Mouse (Mus musculus) 416B (cell line): Measurements from ENCODE around the gene Ankrd28.

ENCODE experiments used
- DNase-seq: peaks from one replicate; pipeline ENCODE4 v3.0.0; 2011; ENCODE audit warnings: low read depth

The Ankrd28 gene

DNA sequence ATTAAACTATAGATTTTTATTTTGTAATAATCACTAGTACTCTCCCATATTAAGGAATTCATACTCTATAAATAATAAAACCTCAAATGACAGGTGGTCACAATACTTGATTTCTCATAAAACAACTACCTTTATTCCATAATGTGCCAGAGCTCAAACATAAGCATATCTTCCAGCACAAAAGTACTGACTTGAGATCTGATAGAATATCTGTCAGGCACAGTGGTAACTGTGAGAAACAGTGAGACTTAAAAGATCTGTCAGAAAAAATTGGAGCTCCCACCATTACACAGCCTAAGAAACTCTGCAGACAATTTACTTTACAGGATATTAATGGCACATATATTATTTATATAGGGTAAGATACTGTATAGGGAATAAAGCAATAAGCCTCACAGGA lies 114.8 kb downstream of the Ankrd28 start:
- no peak for DNase-seq

GRCm38 (mm10) chr14:31709343-31709742 lies 121.1 kb downstream of the Ankrd28 start:
- DNase-seq, result no peak

- peak; percentile 29 for DNase-seq
Observed at GRCm38 (mm10) chr14:31700376-31700775, 130.1 kb downstream of the Ankrd28 start.

- DNase-seq, result no peak
Observed at GRCm38 (mm10) chr14:31697755-31698154, 132.7 kb downstream of the Ankrd28 start.

GRCm38 (mm10) chr14:31697346-31697745 lies 133.1 kb downstream of the Ankrd28 start:
- DNase-seq, result no peak

DNA sequence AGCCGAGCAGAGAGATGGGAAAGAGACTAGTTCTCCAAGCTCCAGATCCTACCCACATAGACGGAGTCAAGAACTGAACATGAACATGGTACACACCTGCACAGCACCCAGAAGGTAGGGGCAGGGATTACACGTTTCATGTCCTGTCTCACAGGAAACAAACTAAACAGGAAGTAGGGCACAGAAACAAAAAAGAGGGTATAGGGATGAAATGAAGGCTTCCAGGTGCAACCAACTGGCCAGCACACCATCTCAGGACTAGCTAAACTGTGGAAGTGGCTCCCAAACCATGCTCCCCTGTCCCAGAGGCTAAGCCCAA lies 133.5 kb downstream of the Ankrd28 start:
- DNase-seq, result no peak

- no peak for DNase-seq
Observed at GRCm38 (mm10) chr14:31696206-31696984, 134.1 kb downstream of the Ankrd28 start.

GRCm38 (mm10) chr14:31692536-31692935 lies 137.9 kb downstream of the Ankrd28 start:
- DNase-seq, result no peak

- no peak for DNase-seq
Observed at GRCm38 (mm10) chr14:31686231-31686630, 144.2 kb downstream of the Ankrd28 start.

GRCm38 (mm10) chr14:31685680-31686079 lies 144.8 kb downstream of the Ankrd28 start:
- peak; percentile 78 for DNase-seq

GRCm38 (mm10) chr14:31684343-31685040 lies 146.0 kb downstream of the Ankrd28 start:
- DNase-seq, result peak; percentile 69

- peak; percentile 87 for DNase-seq
Observed at GRCm38 (mm10) chr14:31683610-31684009, 146.8 kb downstream of the Ankrd28 start.

GRCm38 (mm10) chr14:31681931-31682555 lies 148.4 kb downstream of the Ankrd28 start:
- DNase-seq, result no peak

- DNase-seq, result no peak
Observed at GRCm38 (mm10) chr14:31681291-31681690, 149.2 kb downstream of the Ankrd28 start.

- peak; percentile 55 for DNase-seq
Observed at GRCm38 (mm10) chr14:31680656-31681055, 149.8 kb downstream of the Ankrd28 start.

DNA sequence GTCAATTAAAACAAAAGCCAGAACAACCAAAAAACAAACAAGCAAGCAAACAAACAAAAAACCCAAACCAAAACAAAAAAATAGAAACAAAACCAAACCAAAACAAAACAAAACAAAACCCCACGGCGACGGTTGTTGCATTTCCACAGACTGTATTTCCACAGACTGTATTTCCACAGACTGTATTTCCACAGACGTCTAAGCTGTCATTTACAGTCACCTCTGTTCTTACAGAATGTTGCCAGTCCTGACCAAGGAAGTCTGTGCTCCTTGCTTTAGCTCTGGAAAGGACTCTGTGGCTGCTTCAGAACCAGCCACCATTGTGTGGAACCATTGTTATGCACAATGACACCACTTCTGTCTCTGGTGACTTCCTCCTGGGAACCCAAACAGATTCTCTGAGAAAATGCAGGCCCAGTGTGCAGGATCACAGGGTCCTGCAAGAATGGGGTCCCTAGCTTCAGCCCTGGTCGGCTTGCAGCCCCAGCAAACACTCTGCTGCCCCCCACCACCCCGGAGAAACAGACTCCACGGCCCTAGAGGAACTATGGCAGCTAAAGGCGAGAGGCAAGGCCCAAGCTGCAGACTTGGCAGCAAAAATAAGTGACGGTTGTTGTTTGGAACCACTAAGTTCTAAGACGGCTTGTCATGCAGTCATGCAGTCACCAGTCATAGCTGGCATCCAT lies 158.7 kb downstream of the Ankrd28 start:
- DNase-seq, result peak; percentile 28

DNA sequence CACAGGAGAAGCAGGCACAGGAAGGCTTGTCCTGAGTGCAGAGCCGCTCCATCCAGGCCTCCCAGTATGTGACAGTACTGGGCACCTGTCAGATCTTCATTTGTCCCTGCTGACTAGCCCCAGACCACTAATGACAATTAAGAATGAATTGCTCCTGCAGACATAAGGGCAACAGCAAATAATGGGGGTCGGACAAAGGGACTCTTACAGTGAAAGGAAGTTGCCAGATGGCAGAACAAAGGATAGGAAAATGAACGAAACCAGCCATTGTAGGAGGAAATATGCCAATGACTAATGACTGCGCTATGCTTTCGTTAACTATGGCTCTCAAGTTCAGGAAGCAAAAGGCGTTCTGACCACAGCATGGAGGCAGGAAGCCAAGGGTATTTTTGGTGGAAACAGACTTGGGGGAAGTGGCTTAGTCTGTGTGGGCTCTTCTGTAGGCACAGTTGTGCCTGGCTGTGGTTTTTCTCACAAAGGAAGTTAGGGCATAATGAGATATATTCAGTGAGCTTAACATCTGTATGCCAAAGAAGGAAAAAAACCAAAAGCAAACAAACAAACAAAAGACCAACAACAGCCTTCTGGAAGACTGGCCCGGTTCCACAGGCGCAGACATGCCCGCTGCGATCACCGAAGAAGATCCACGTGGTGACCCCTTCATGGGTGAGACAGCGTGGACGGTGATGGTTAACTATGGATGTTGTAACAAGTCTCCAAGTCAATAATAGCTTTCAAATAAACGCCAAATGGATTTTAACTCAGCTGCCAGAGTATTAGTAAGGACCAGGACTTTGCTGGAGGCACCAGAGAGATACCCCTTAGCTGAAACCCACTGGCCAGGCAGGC lies 160.6 kb downstream of the Ankrd28 start:
- DNase-seq, result peak; percentile 98

DNA sequence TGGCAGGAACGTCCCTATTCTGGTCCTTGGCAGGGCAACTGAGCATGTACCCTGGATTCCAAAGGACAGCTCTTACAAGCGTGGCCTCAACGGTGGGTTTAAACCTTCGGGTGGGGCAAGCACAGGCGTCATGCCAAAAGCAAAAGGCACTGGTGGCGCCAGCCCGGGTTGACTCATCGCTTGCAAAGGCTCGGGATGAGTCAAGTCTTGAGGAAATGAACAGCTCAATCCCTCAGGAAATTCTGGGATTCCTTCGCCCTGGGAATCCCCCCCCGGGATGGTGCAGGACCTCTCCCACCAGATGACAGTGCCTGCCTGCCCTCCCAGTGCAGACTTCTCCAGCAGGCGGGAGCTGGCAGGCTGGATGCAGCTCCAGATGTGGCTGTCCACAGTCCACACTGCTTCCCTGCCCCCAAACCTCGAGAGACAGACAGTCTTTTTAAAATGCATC lies 161.3 kb downstream of the Ankrd28 start:
- DNase-seq, result peak; percentile 81

- DNase-seq, result no peak
Observed at GRCm38 (mm10) chr14:31668326-31668725, 162.1 kb downstream of the Ankrd28 start.

DNA sequence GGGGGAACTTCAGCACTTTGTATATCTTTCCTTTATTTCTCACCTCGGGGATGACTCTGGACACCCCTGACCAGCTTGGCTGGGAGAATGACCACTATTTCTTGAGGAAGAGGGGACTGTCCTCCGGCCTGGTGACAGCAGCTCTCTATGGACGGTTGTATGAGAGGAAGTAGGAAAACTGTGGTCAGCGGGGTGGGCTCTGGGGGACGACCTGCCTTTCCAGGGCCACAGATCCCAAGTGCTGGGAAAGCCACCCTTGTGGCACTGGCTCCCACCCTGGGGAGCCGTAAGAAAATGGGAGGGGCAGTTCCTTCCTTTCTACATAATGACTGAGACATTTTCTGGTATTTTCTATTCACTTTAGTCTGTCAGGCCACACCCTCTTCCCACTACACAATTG lies 162.7 kb downstream of the Ankrd28 start:
- DNase-seq, result no peak

- no peak for DNase-seq
Observed at GRCm38 (mm10) chr14:31666931-31667705, 163.3 kb downstream of the Ankrd28 start.
